Mouse (Mus musculus) forebrain, embryonic 12.5 days (tissue): Measurements from ENCODE around the gene Ldhal6b. TPM values are rescaled to one million over a fixed set of nuclear protein-coding genes. Genes with fewer than 3 reads are reported as not detected.

Experiments
- ATAC-seq: fragments of 200-750 bp; cut with Nextera tagmentation; 2 replicates; pipeline ENCODE4 v1.8.0; 2017; ENCODE audit warnings: moderate TSS enrichment; ENCODE audit not compliant: low FRiP score
- H3K27ac ChIP-seq: fragments of 300-500 bp; sonication (generic); 2 replicates; pipeline ENCODE4 v1.5.1; 2016; ENCODE audit warnings: mild to moderate bottlenecking
- H3K27me3 ChIP-seq: fragments of 300-500 bp; sonication (generic); 2 replicates; pipeline ENCODE4 v1.6.1; 2016; ENCODE audit warnings: mild to moderate bottlenecking
- H3K36me3 ChIP-seq: fragments of 300-500 bp; sonication (generic); replicated peaks from 2 replicates; pipeline ENCODE4 v1.6.1; 2016; ENCODE audit warnings: mild to moderate bottlenecking
- H3K4me1 ChIP-seq: fragments of 300-500 bp; sonication (generic); 2 replicates; pipeline ENCODE4 v1.6.1; 2016
- H3K4me2 ChIP-seq: fragments of 300-500 bp; sonication (generic); 2 replicates; pipeline ENCODE4 v1.6.1; 2016; ENCODE audit warnings: mild to moderate bottlenecking, moderate library complexity
- H3K4me3 ChIP-seq: fragments of 300-500 bp; sonication (generic); replicated peaks from 2 replicates; pipeline ENCODE4 v1.5.1; 2016; ENCODE audit warnings: mild to moderate bottlenecking
- H3K9ac ChIP-seq: fragments of 300-500 bp; sonication (generic); 2 replicates; pipeline ENCODE4 v1.6.1; 2016; ENCODE audit warnings: mild to moderate bottlenecking
- H3K9me3 ChIP-seq: fragments of 300-500 bp; sonication (generic); 2 replicates; pipeline ENCODE4 v1.6.1; 2016
- WGBS: fragments of 180-500 bp; shearing (Covaris S2); methylation state at CpG from one replicate; pipeline ENCODE4 v1.1.7; 2016; 5-methylcytosine and 5-hydroxymethylcytosine counted together
- microRNA-seq: library from miRNA; unstranded; fragments of <30 nt; microRNA quantifications from one replicate; pipeline ENCODE4, GENCODE M21; 2017
- polyA plus RNA-seq: library from polyadenylated mRNA; unstranded; fragments of >200 nt; fragmentation: Nextera tagmentation; extraction: Ambion mirVana; gene quantifications from 2 replicates; pipeline ENCODE4 v1.2.1, GENCODE M21; 2016

The Ldhal6b gene
- polyA plus RNA-seq, 1 experiment from 2014 or later = 0.13 TPM

GRCm38 (mm10) chr17:5385694-5386093 lies 32.9 kb downstream of the Ldhal6b start:
- ATAC-seq = no peak
- Histone ChIP-seq H3K27me3 (no peaks in the 10 kb centered on the region), H3K4me3 (no peak overlapping the region), H3K9ac (no peak overlapping the region), H3K4me2 (no peak overlapping the region), H3K4me1 (peaks cover 6% of the 10 kb centered on the region), H3K9me3 (no peaks in the 10 kb centered on the region), H3K36me3 (no peaks in the 10 kb centered on the region), H3K27ac (no peak overlapping the region)
- WGBS = 95% methylated on average over 1 of the region's 1 CpGs

GRCm38 (mm10) chr17:5377930-5378310 lies 40.6 kb downstream of the Ldhal6b start:
- ATAC-seq = no peak
- Histone ChIP-seq H3K27ac (no peak overlapping the region), H3K9me3 (no peaks in the 10 kb centered on the region), H3K9ac (no peak overlapping the region), H3K27me3 (no peaks in the 10 kb centered on the region), H3K4me1 (peaks cover 11% of the 10 kb centered on the region), H3K4me2 (no peak overlapping the region), H3K4me3 (no peak overlapping the region), H3K36me3 (no peaks in the 10 kb centered on the region)
- 32% methylated on average over 7 of the region's 7 CpGs for WGBS

GRCm38 (mm10) chr17:5377151-5377929 lies 41.2 kb downstream of the Ldhal6b start:
- no peaks in the 10 kb centered on the region for H3K36me3 ChIP-seq
- H3K4me2 ChIP-seq = no peak overlapping the region
- ATAC-seq = no peak
- WGBS = 31% methylated on average over 11 of the region's 11 CpGs
- H3K27ac ChIP-seq = peak overlapping the region; percentile 32; the same call in 1 of the 2 replicates
- peaks cover 11% of the 10 kb centered on the region for H3K4me1 ChIP-seq
- H3K4me3 ChIP-seq = no peak overlapping the region
- no peaks in the 10 kb centered on the region for H3K27me3 ChIP-seq
- H3K9ac ChIP-seq = no peak overlapping the region
- H3K9me3 ChIP-seq = no peaks in the 10 kb centered on the region

GRCm38 (mm10) chr17:5372951-5373350 lies 45.6 kb downstream of the Ldhal6b start:
- ATAC-seq = no peak
- no peaks in the 10 kb centered on the region for H3K36me3 ChIP-seq
- H3K4me3 ChIP-seq = no peak overlapping the region
- 0 out of 2 replicates have a peak, but pooled peaks cover 2% of the 10 kb centered on the region for H3K27me3 ChIP-seq
- H3K9me3 ChIP-seq = no peaks in the 10 kb centered on the region
- H3K27ac ChIP-seq = no peak overlapping the region
- peaks cover 11% of the 10 kb centered on the region for H3K4me1 ChIP-seq
- H3K9ac ChIP-seq = no peak overlapping the region
- H3K4me2 ChIP-seq = no peak overlapping the region
- WGBS = 86% methylated on average over 8 of the region's 8 CpGs

- H3K36me3 ChIP-seq = no peaks in the 10 kb centered on the region
- no peak overlapping the region for H3K27ac ChIP-seq
- H3K4me2 ChIP-seq = no peak overlapping the region
- H3K27me3 ChIP-seq = 0 out of 2 replicates have a peak, but pooled peaks cover 2% of the 10 kb centered on the region
- H3K9me3 ChIP-seq = no peaks in the 10 kb centered on the region
- ATAC-seq = no peak
- H3K9ac ChIP-seq = no peak overlapping the region
- H3K4me3 ChIP-seq = no peak overlapping the region
- H3K4me1 ChIP-seq = no peaks in the 10 kb centered on the region; the same call in 1 of the 2 replicates
- WGBS = 74% methylated on average over 7 of the region's 7 CpGs
These were observed 47.0 kb downstream of the Ldhal6b start for GRCm38 (mm10) chr17:5371521-5371920.

- ATAC-seq = no peak
- no peak overlapping the region for H3K4me3 ChIP-seq
- 0 out of 2 replicates have a peak, but pooled peaks cover 2% of the 10 kb centered on the region for H3K27me3 ChIP-seq
- peaks cover 3% of the 10 kb centered on the region; the same call in 1 of the 2 replicates for H3K4me1 ChIP-seq
- no peak overlapping the region for H3K27ac ChIP-seq
- H3K4me2 ChIP-seq = no peak overlapping the region
- no peaks in the 10 kb centered on the region for H3K36me3 ChIP-seq
- WGBS = 76% methylated on average over 4 of the region's 4 CpGs
- no peak overlapping the region for H3K9ac ChIP-seq
- no peaks in the 10 kb centered on the region for H3K9me3 ChIP-seq
These were observed 47.5 kb downstream of the Ldhal6b start for GRCm38 (mm10) chr17:5371032-5371431.

Small RNA genes within 50 kb of the gene (microRNA-seq; reads per million reads assigned to microRNA genes)
- not detected for gene Gm22475

Other genes starting within 250 kb of the Ldhal6b start
- gene Tmem242, start 21.5 kb upstream of the Ldhal6b start, polyA plus RNA-seq = 109 and 114 TPM in 2 replicates
- 3.2 and 3.4 TPM in 2 replicates for gene Zdhhc14, start 73.8 kb upstream of the Ldhal6b start, polyA plus RNA-seq